Mouse (Mus musculus) activated CD4-positive, CD25-positive, alpha-beta regulatory T cell, adult 9 weeks (primary cell): Measurements from ENCODE around the gene Enho. TPM values are rescaled to one million over a fixed set of nuclear protein-coding genes. Genes with fewer than 3 reads are reported as not detected.

Source experiments
- polyA plus RNA-seq: library from polyadenylated mRNA; unstranded; fragments of 100-300 nt; shearing (Covaris generic); gene quantifications from one replicate; pipeline ENCODE4 v1.2.1, GENCODE M21; 2017

The Enho gene
- polyA plus RNA-seq, result not detected

DNA sequence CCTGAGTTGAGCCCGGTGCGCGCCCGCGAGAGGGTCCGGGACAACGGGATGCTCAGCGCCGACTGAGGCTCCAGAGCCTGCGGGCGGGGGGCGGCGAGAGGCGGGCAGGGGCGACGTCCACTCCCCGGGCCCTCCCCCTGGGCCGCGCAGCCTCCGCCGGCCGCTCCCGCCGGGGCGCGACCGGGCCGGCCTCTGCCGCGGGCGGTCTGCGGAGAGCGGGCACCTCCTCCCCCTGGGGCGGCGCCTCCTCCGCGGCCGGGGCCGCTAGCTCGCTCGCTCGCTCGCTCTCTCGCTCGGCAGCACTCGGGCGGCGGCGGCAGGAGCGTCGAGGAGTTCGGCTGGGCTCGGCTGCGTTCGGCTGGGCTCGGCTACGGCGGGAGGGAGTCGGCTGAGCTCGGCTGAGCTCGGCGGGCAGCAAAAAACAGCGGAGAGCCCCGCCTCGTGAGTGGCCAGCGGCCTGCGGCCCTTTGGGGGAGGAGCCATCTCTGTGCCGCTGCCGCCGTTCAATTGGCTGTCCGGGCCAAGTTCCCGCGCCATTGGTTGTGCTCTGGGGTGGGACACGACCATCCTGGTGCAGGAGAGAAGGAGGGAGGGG is at the start of gene Enho:
TSS of gene Enho (minus strand) at position 412 of the 595 bp plus-strand sequence.

Other genes starting within 250 kb of the Enho start
- 1.2 TPM for gene Kif24, start 175.4 kb downstream of the Enho start, polyA plus RNA-seq
- gene Nudt2, start 175.2 kb downstream of the Enho start, polyA plus RNA-seq, result 22.1 TPM
- 0.06 TPM for gene AI464131, start 137.2 kb downstream of the Enho start, polyA plus RNA-seq
- not detected for gene 1110017D15Rik, start 123.0 kb downstream of the Enho start, polyA plus RNA-seq
- gene Fam219a, start 70.8 kb downstream of the Enho start, polyA plus RNA-seq, result 1.6 TPM
- not detected for gene Dnaic1, start 70.5 kb downstream of the Enho start, polyA plus RNA-seq
- not detected for gene Cntfr, start 56.8 kb upstream of the Enho start, polyA plus RNA-seq
- 8.7 TPM for gene Il11ra1, start 59.7 kb upstream of the Enho start, polyA plus RNA-seq
- gene Rpp25l, start 73.2 kb upstream of the Enho start, polyA plus RNA-seq, result 54.4 TPM
- gene Dctn3, start 82.8 kb upstream of the Enho start, polyA plus RNA-seq, result 142 TPM
- not detected for gene Arid3c, start 90.8 kb upstream of the Enho start, polyA plus RNA-seq
- 70.8 TPM for gene Galt, start 114.9 kb upstream of the Enho start, polyA plus RNA-seq
- 37.0 TPM for gene Sigmar1, start 115.8 kb upstream of the Enho start, polyA plus RNA-seq
- gene Ccl27a, start 133.9 kb upstream of the Enho start, polyA plus RNA-seq, result 7.5 TPM